Mouse (Mus musculus) granulocyte monocyte progenitor cell, adult 5-6 weeks (primary cell): Measurements from ENCODE around the gene H2-M1. TPM values are rescaled to one million over a fixed set of nuclear protein-coding genes. Genes with fewer than 3 reads are reported as not detected.

Experiments used
- ATAC-seq: replicated peaks from 2 replicates; pipeline ENCODE4 v1.8.0; 2016; ENCODE audit warnings: mild to moderate bottlenecking, moderate TSS enrichment, inconsistent platforms; ENCODE audit not compliant: poor library complexity, severe bottlenecking
- total RNA-seq, 2 experiments: library from RNA; stranded (forward) in 1 of 2; stranded (reverse) in 1 of 2; fragments of 200-712, 200-1000 nt in 1 of 2; fragments of >200 nt in 1 of 2; fragmentation: Nextera tagmentation in 1 of 2; gene quantifications; 2 replicates each; pipeline ENCODE4 v1.2.3; 2014 to 2017

Gene H2-M1
- total RNA-seq (2014; fragmentation: Nextera tagmentation) (not detected in 2 replicates), total RNA-seq (2017) (not detected in 2 replicates)

DNA sequence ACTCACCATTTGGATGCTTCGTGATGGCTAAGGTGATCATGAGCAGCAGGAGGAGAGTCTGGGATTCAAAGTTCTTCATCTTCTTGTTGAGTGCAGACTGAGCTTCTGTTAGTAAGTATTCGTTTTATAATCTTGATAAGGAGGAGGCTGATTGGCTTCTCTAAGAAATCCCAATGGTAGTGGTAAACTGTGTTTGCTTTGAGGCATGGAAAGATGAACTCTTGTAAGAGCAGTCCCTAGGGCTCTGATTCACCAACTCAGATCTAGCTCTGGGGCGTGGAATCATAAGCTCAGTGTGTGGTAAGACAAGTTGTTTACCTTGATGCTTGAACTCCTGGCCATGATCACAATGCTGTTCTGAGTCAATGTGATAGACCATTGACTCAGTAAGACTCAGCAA lies at the start of gene H2-M1:
Gene H2-M1, minus strand, starts transcription at position 101 of the 400 bp plus-strand sequence.
- ATAC-seq = no peak

DNA sequence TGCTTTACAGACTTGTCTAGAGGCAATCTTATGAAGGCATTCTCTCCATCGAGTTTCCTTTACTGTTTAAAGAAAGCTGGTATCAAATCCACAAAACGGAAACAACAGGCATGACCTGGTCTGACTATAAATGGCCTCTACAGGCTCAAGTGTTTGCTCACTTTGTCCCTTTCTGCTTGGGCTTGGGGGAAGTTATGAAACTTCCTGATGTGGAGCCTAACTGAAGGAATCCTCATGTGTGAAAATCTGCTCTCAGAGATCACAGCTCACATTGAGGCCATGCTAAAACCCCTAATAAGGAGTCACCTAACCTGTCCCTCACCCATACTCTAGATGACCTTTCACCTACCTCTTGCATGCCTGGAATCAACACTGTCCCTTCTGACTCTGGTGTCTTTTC lies 25.7 kb upstream of the H2-M1 start:
- peak; percentile 52 for ATAC-seq

DNA sequence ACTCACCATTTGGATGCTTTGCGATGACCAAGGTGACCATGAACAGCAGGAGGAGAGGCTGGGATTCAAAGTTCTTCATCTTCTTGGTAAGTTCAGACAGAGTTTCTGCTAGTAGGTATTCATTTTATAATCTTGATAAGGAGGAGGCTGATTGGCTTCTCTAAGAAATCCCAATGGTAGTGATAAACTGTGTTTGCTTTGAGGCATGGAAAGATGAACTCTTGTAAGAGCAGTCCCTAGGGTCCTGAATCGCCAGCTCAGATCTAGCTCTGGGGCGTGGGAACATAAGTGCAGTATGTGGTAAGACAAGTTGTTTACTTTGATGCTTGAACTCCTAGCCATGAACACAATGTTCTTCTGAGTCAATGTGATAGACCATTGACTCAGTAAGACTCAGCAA lies 29.5 kb downstream of the H2-M1 start, which contains the start of gene H2-M9:
Gene H2-M9, minus strand, starts transcription at position 101 of the 400 bp plus-strand sequence.
- ATAC-seq = no peak

Other genes with a start within 250 kb of the H2-M1 start
- not detected in 2 replicates for gene H2-M10.4, start 209.9 kb downstream of the H2-M1 start, total RNA-seq (2014; fragmentation: Nextera tagmentation)
- not detected in 2 replicates for gene H2-M10.4, start 209.9 kb downstream of the H2-M1 start, total RNA-seq (2017)
- not detected in 2 replicates for gene H2-M11, start 125.1 kb downstream of the H2-M1 start, total RNA-seq (2014; fragmentation: Nextera tagmentation)
- not detected in 2 replicates for gene H2-M11, start 125.1 kb downstream of the H2-M1 start, total RNA-seq (2017)
- gene H2-M9, start 29.6 kb downstream of the H2-M1 start, total RNA-seq (2014; fragmentation: Nextera tagmentation) = not detected in 2 replicates
- not detected in 2 replicates for gene H2-M9, start 29.6 kb downstream of the H2-M1 start, total RNA-seq (2017)
- not detected in 2 replicates for gene H2-M10.5, start 100.7 kb upstream of the H2-M1 start, total RNA-seq (2014; fragmentation: Nextera tagmentation)
- not detected in 2 replicates for gene H2-M10.5, start 100.7 kb upstream of the H2-M1 start, total RNA-seq (2017)
- gene H2-M10.6, start 140.0 kb upstream of the H2-M1 start, total RNA-seq (2014; fragmentation: Nextera tagmentation) = not detected in 2 replicates
- not detected in 2 replicates for gene H2-M10.6, start 140.0 kb upstream of the H2-M1 start, total RNA-seq (2017)
- 16.1 and 25.1 TPM in 2 replicates for gene Trim26, start 164.9 kb upstream of the H2-M1 start, total RNA-seq (2014; fragmentation: Nextera tagmentation)
- 8.4 and 11.9 TPM in 2 replicates for gene Trim26, start 164.9 kb upstream of the H2-M1 start, total RNA-seq (2017)
- not detected in 2 replicates for gene Trim15, start 195.0 kb upstream of the H2-M1 start, total RNA-seq (2014; fragmentation: Nextera tagmentation)
- not detected in 2 replicates for gene Trim15, start 195.0 kb upstream of the H2-M1 start, total RNA-seq (2017)
- gene Trim10, start 197.4 kb upstream of the H2-M1 start, total RNA-seq (2014; fragmentation: Nextera tagmentation) = not detected in 2 replicates
- 0.39 TPM in 1 of 2 replicates, not detected in the other for gene Trim10, start 197.4 kb upstream of the H2-M1 start, total RNA-seq (2017)
- not detected in 2 replicates for gene Trim40, start 217.9 kb upstream of the H2-M1 start, total RNA-seq (2014; fragmentation: Nextera tagmentation)
- gene Trim40, start 217.9 kb upstream of the H2-M1 start, total RNA-seq (2017) = not detected in 2 replicates
- gene Trim31, start 225.9 kb upstream of the H2-M1 start, total RNA-seq (2014; fragmentation: Nextera tagmentation) = not detected in 2 replicates
- gene Trim31, start 225.9 kb upstream of the H2-M1 start, total RNA-seq (2017) = not detected in 2 replicates